Mouse (Mus musculus): Measurements from ENCODE around the gene Ciao2b.

The Ciao2b gene

GRCm38 (mm10) chr8:104641426-104642323, at the start of gene Ciao2b:
Ciao2b (minus strand) TSS chr8:104641965.
- peak; percentile 81 to 84 for DNase-seq (ENCODE audit: low spot score in 2 of 2)

GRCm38 (mm10) chr8:104688433-104688832, 46.7 kb upstream of the Ciao2b start:
- no peak for DNase-seq (ENCODE audit: low spot score in 2 of 2)

GRCm38 (mm10) chr8:104655614-104656013, 13.8 kb upstream of the Ciao2b start:
- no peak for DNase-seq (ENCODE audit: low spot score in 2 of 2)

GRCm38 (mm10) chr8:104654984-104655383, 13.2 kb upstream of the Ciao2b start:
- peak; percentile 73 to 79 for DNase-seq (ENCODE audit: low spot score in 2 of 2)

- peak in 1 of 2 experiments; percentile 0 for DNase-seq (ENCODE audit: low spot score in 2 of 2)
These were observed 2.4 kb upstream of the Ciao2b start for GRCm38 (mm10) chr8:104644187-104644586.

- DNase-seq (ENCODE audit: low spot score in 2 of 2), result peak in 1 of 2 experiments; percentile 0
These were observed 524 bp upstream of the Ciao2b start for GRCm38 (mm10) chr8:104642324-104642654.

GRCm38 (mm10) chr8:104640831-104641370, 864 bp downstream of the Ciao2b start:
- no peak for DNase-seq (ENCODE audit: low spot score in 2 of 2)

GRCm38 (mm10) chr8:104640241-104640640, 1.5 kb downstream of the Ciao2b start:
- no peak for DNase-seq (ENCODE audit: low spot score in 2 of 2)

- no peak for DNase-seq (ENCODE audit: low spot score in 2 of 2)
These were observed 3.8 kb downstream of the Ciao2b start for GRCm38 (mm10) chr8:104638010-104638409.

- no peak for DNase-seq (ENCODE audit: low spot score in 2 of 2)
These were observed 6.6 kb downstream of the Ciao2b start for GRCm38 (mm10) chr8:104635004-104635710.

GRCm38 (mm10) chr8:104633156-104633744, 8.5 kb downstream of the Ciao2b start:
- no peak for DNase-seq (ENCODE audit: low spot score in 2 of 2)

GRCm38 (mm10) chr8:104632486-104632885, 9.3 kb downstream of the Ciao2b start:
- no peak for DNase-seq (ENCODE audit: low spot score in 2 of 2)

- peak in 1 of 2 experiments; percentile 18 for DNase-seq (ENCODE audit: low spot score in 2 of 2)
These were observed 9.8 kb downstream of the Ciao2b start for GRCm38 (mm10) chr8:104631975-104632374.

- peak; percentile 85 to 87 for DNase-seq (ENCODE audit: low spot score in 2 of 2)
These were observed 10.6 kb downstream of the Ciao2b start, which contains the start of gene Rrad for GRCm38 (mm10) chr8:104630981-104631663. Rrad (minus strand) TSS chr8:104631327.

GRCm38 (mm10) chr8:104630574-104630973, 11.2 kb downstream of the Ciao2b start:
- DNase-seq (ENCODE audit: low spot score in 2 of 2), result peak in 1 of 2 experiments; percentile 12

- no peak for DNase-seq (ENCODE audit: low spot score in 2 of 2)
These were observed 11.7 kb downstream of the Ciao2b start for GRCm38 (mm10) chr8:104630111-104630479.

- DNase-seq (ENCODE audit: low spot score in 2 of 2), result no peak
These were observed 12.3 kb downstream of the Ciao2b start for GRCm38 (mm10) chr8:104629306-104630110.

- no peak for DNase-seq (ENCODE audit: low spot score in 2 of 2)
These were observed 13.4 kb downstream of the Ciao2b start for GRCm38 (mm10) chr8:104628402-104628801.

- no peak for DNase-seq (ENCODE audit: low spot score in 2 of 2)
These were observed 14.6 kb downstream of the Ciao2b start for GRCm38 (mm10) chr8:104627065-104627740.

- DNase-seq (ENCODE audit: low spot score in 2 of 2), result no peak
These were observed 17.6 kb downstream of the Ciao2b start, which contains the start of gene Cdh16 for GRCm38 (mm10) chr8:104624161-104624560. Cdh16 (minus strand) TSS chr8:104624396.

Measured in spleen, postnatal 36 days (tissue).